Mouse (Mus musculus): ENCODE data around the gene 1700021F05Rik.
"Not testable (repeated sequence)": the region's sequence is repeated elsewhere in the genome, so short reads cannot be mapped to it uniquely, and the experiment has no call there.

1700021F05Rik gene

GRCm38 (mm10) chr10:43538831-43539230, 2.0 kb downstream of the 1700021F05Rik start:
- no peak for DNase-seq

GRCm38 (mm10) chr10:43537652-43538051, 3.1 kb downstream of the 1700021F05Rik start:
- DNase-seq: no peak

- no peak for DNase-seq
These were observed 6.4 kb downstream of the 1700021F05Rik start for GRCm38 (mm10) chr10:43534382-43534781.

GRCm38 (mm10) chr10:43527283-43528269, 13.2 kb downstream of the 1700021F05Rik start:
- DNase-seq: no peak

- DNase-seq: not testable (repeated sequence)
These were observed 16.9 kb downstream of the 1700021F05Rik start, which contains the start of gene Gm9803 for GRCm38 (mm10) chr10:43523931-43524330. Gene Gm9803 (plus strand): TSS chr10:43524084.

- DNase-seq: no peak
These were observed 20.8 kb downstream of the 1700021F05Rik start for GRCm38 (mm10) chr10:43519977-43520376.

- peak; percentile 45 for DNase-seq
These were observed 22.4 kb downstream of the 1700021F05Rik start for GRCm38 (mm10) chr10:43518368-43518767.

- peak; percentile 73 for DNase-seq
These were observed 23.0 kb downstream of the 1700021F05Rik start for GRCm38 (mm10) chr10:43517836-43518235.

GRCm38 (mm10) chr10:43516992-43517660, 23.7 kb downstream of the 1700021F05Rik start:
- no peak for DNase-seq

- no peak for DNase-seq
These were observed 27.8 kb downstream of the 1700021F05Rik start for GRCm38 (mm10) chr10:43512976-43513375.

- no peak for DNase-seq
These were observed 31.6 kb downstream of the 1700021F05Rik start for GRCm38 (mm10) chr10:43509228-43509627.

GRCm38 (mm10) chr10:43507051-43507450, 33.7 kb downstream of the 1700021F05Rik start:
- DNase-seq: no peak

GRCm38 (mm10) chr10:43504291-43504690, 36.5 kb downstream of the 1700021F05Rik start:
- no peak for DNase-seq

- DNase-seq: no peak
These were observed 38.2 kb downstream of the 1700021F05Rik start for GRCm38 (mm10) chr10:43502599-43502998.

- DNase-seq: no peak
These were observed 49.9 kb downstream of the 1700021F05Rik start for GRCm38 (mm10) chr10:43490846-43491245.

GRCm38 (mm10) chr10:43490034-43490433, 50.8 kb downstream of the 1700021F05Rik start:
- peak; percentile 4 for DNase-seq

GRCm38 (mm10) chr10:43489550-43489949, 51.2 kb downstream of the 1700021F05Rik start:
- DNase-seq: peak; percentile 12

- DNase-seq: no peak
These were observed 51.7 kb downstream of the 1700021F05Rik start for GRCm38 (mm10) chr10:43489139-43489538.

- DNase-seq: no peak
These were observed 52.5 kb downstream of the 1700021F05Rik start for GRCm38 (mm10) chr10:43488258-43488657.

GRCm38 (mm10) chr10:43487441-43488010, 53.3 kb downstream of the 1700021F05Rik start:
- DNase-seq: no peak

GRCm38 (mm10) chr10:43485751-43486268, 55.0 kb downstream of the 1700021F05Rik start:
- no peak for DNase-seq

- DNase-seq: peak; percentile 5
These were observed 57.3 kb downstream of the 1700021F05Rik start for GRCm38 (mm10) chr10:43483426-43483995.

- DNase-seq: no peak
These were observed 58.8 kb downstream of the 1700021F05Rik start for GRCm38 (mm10) chr10:43482021-43482420.
